Mouse (Mus musculus) erythroblast, embryonic 14.5 days (primary cell): ENCODE measurements around the gene Tdo2.

Source experiments
- GATA1 ChIP-seq: IDR thresholded peaks from 2 replicates; pipeline ENCODE4 v1.6.1; 2012; ENCODE audit warnings: low read length, inconsistent platforms, mixed read lengths
- TAL1 ChIP-seq: IDR thresholded peaks from 3 replicates; pipeline ENCODE4 v1.6.1; 2012; ENCODE audit warnings: low read length, inconsistent platforms, mixed read lengths

- no peak for TF ChIP-seq GATA1
- no peak for TF ChIP-seq TAL1
These were observed 10.1 kb upstream of the Tdo2 start for GRCm38 (mm10) chr3:81986103-81986502.
